Mouse (Mus musculus) midbrain, embryonic 14.5 days (tissue): Measurements from ENCODE around the gene Gm4869. TPM values are rescaled to one million over a fixed set of nuclear protein-coding genes. Genes with fewer than 3 reads are reported as not detected.
"Not testable (repeated sequence)": the region's sequence is repeated elsewhere in the genome, so short reads cannot be mapped to it uniquely, and the experiment has no call there.

ENCODE experiments used
- ATAC-seq: fragments of 200-750 bp; cut with Nextera tagmentation; 2 replicates; pipeline ENCODE4 v1.8.0; 2017; ENCODE audit warnings: moderate number of reproducible peaks, moderate library complexity; ENCODE audit not compliant: low FRiP score, low TSS enrichment
- DNase-seq: peaks from one replicate; pipeline ENCODE4 v3.0.0-alpha.2; 2015
- H3K27ac ChIP-seq: fragments of 300-500 bp; sonication (generic); replicated peaks from 2 replicates; pipeline ENCODE4 v1.5.1; 2014; ENCODE audit warnings: mild to moderate bottlenecking, low read depth, low read length, moderate library complexity
- H3K27me3 ChIP-seq: fragments of 300-500 bp; sonication (generic); 2 replicates; pipeline ENCODE4 v1.6.1; 2014; ENCODE audit warnings: low read length, control low read depth, mixed read lengths; ENCODE audit not compliant: control insufficient read depth, insufficient read depth
- H3K36me3 ChIP-seq: fragments of 300-500 bp; sonication (generic); 2 replicates; pipeline ENCODE4 v1.6.1; 2014; ENCODE audit warnings: low read length, control low read depth; ENCODE audit not compliant: control insufficient read depth, insufficient read depth
- H3K4me1 ChIP-seq: fragments of 300-500 bp; sonication (generic); 2 replicates; pipeline ENCODE4 v1.6.1; 2014; ENCODE audit warnings: mild to moderate bottlenecking, antibody characterized with exemption, low read length, control low read depth; ENCODE audit not compliant: control insufficient read depth, insufficient read depth
- H3K4me2 ChIP-seq: fragments of 300-500 bp; sonication (generic); 2 replicates; pipeline ENCODE4 v1.6.1; 2014; ENCODE audit warnings: mild to moderate bottlenecking, low read length, moderate library complexity
- H3K4me3 ChIP-seq: fragments of 300-500 bp; sonication (generic); replicated peaks from 2 replicates; pipeline ENCODE4 v1.5.1; 2014; ENCODE audit warnings: low read depth, low read length
- H3K9ac ChIP-seq: fragments of 300-500 bp; sonication (generic); replicated peaks from 2 replicates; pipeline ENCODE4 v1.6.1; 2014; ENCODE audit warnings: mild to moderate bottlenecking, low read length, moderate library complexity
- H3K9me3 ChIP-seq: fragments of 300-500 bp; sonication (generic); 2 replicates; pipeline ENCODE4 v1.6.1; 2016; ENCODE audit warnings: low read length, control low read depth, mixed read lengths; ENCODE audit not compliant: control insufficient read depth
- WGBS: fragments of 180-500 bp; shearing (Covaris S2); extraction: QIAGEN DNeasy Blood & Tissue Kit; methylation state at CpG from one replicate; pipeline ENCODE4 v1.1.7; 2014; 5-methylcytosine and 5-hydroxymethylcytosine counted together
- polyA plus RNA-seq: library from polyadenylated mRNA; unstranded; fragments of >200 nt; fragmentation: Nextera tagmentation; extraction: Ambion mirVana; gene quantifications from 2 replicates; pipeline ENCODE4 v1.2.1, GENCODE M21; 2014

The Gm4869 gene
- polyA plus RNA-seq, 1 experiment from 2014 or later = not detected

DNA sequence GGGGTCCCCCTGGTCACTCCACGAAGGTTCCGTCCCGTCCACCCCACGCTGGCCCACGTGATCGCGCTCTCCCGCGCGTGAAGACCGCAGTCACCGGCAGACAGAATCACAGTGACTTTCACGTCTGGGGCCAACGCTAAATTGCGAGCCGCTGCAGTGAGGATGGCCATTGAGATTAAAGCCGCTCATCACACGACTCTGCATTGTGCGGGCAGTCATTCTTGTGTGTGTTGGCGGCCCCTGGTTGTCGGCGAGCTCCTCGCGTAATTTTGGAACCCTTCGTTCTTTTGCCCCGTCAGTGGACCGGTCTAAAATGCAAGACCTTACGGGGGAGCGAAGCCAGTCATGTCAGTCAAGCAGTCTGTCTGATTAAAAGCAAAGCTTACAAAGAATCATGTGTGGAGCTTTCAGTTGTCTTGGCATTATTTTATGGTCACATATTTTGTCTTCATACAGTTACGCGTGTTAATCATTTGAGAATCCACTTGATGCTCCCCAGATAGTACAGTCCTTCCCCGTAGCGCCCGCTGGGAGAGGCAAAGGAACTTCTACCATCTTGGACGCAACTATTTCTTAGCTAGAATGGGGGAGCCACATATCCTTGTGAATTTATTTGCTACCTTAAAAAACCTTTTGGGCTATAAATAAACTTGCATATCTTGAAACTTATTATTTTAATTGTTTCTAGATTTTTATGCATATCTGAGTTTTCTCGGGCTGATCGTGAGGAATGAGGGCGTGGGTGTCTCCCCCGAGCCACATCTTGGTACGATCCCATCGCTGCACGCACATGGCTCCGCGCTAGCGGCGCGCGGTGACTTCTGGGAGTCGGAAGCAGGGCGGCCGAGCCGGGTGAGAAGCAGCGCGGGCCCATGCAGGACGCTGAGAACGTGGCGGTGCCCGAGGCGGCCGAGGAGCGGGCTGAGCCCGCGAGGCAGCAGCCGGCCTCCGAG lies 26.7 kb upstream of the Gm4869 start, which contains the start of gene Eif3b:
Gene Eif3b, plus strand, starts transcription at position 840 of the 953 bp plus-strand sequence.
- peak within 1 kb of the TSS; percentile 92 for H3K9ac ChIP-seq
- H3K4me1 ChIP-seq = peaks cover 19% of the 10 kb centered on the region
- H3K36me3 ChIP-seq = peaks cover 7% of the 10 kb centered on the region
- H3K27ac ChIP-seq = peak within 1 kb of the TSS; percentile 88
- under 1% methylated on average over 65 of the region's 65 CpGs for WGBS
- H3K9me3 ChIP-seq = no peaks in the 10 kb centered on the region
- H3K4me3 ChIP-seq = peak within 1 kb of the TSS; percentile 100
- peak; percentile 91 for ATAC-seq
- peak; percentile 96 for DNase-seq
- no peaks in the 10 kb centered on the region for H3K27me3 ChIP-seq
- peak within 1 kb of the TSS; percentile 91 for H3K4me2 ChIP-seq

DNA sequence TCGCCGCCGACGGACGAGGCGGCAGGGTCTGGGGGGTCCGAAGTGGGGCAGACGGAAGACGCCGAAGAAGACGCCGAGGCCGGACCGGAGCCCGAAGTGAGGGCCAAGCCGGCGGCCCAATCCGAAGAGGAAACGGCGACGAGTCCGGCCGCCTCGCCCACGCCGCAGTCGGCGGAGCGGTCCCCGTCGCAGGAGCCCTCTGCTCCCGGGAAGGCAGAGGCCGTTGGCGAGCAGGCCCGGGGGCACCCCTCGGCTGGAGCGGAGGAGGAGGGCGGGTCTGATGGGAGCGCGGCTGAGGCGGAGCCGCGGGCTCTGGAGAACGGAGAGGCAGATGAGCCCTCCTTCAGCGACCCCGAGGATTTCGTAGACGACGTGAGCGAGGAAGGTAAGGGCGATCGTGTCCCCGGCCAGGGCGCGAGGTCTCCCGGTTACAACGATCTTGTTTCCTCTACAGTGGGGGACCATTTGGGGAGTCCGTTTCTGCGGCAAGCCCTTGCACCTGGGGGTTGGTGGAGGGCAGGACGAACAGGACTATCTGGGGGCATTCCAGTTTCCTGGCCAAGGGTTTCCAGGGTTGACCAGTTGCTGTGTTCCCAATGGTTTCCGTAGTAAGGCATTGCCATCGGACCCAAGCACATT lies 25.9 kb upstream of the Gm4869 start:
- no peak for DNase-seq
- Histone ChIP-seq H3K27ac (peak overlapping the region; percentile 88), H3K4me2 (peak overlapping the region; percentile 91), H3K36me3 (peaks cover 7% of the 10 kb centered on the region), H3K27me3 (no peaks in the 10 kb centered on the region), H3K9me3 (no peaks in the 10 kb centered on the region), H3K4me3 (peak overlapping the region; percentile 100), H3K4me1 (peaks cover 19% of the 10 kb centered on the region), H3K9ac (peak overlapping the region; percentile 92)
- WGBS = under 1% methylated on average over 62 of the region's 62 CpGs
- peak; percentile 38; the same call in 1 of the 2 replicates for ATAC-seq

DNA sequence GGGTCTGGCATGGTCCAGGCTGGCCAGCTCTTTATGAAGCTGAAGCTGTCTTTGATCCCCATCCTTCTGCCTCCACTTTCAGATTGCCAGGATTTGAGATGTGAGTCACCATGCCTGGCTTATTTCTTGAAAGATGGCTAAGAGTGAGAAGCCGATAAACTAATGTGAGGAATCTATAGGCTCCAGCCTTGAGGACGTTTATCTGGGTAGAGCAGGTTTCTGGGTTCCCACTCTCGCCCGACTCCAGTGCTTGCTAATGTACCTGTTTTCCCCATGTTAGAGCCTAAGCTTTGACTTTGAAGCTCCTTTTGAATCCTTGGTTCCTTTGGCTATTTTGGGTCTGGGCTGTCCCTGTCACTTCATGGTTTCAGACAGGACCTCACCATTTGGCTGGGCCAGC lies 24.8 kb upstream of the Gm4869 start:
- Histone ChIP-seq H3K4me1 (peaks cover 19% of the 10 kb centered on the region), H3K4me2 (peak overlapping the region; percentile 91), H3K27ac (no peak overlapping the region), H3K4me3 (peak overlapping the region; percentile 100), H3K36me3 (peaks cover 7% of the 10 kb centered on the region), H3K9ac (peak overlapping the region; percentile 92; the same call in 1 of the 2 replicates), H3K9me3 (no peaks in the 10 kb centered on the region), H3K27me3 (no peaks in the 10 kb centered on the region)
- DNase-seq = no peak
- ATAC-seq = no peak
- 78% methylated on average over 4 of the region's 4 CpGs for WGBS

DNA sequence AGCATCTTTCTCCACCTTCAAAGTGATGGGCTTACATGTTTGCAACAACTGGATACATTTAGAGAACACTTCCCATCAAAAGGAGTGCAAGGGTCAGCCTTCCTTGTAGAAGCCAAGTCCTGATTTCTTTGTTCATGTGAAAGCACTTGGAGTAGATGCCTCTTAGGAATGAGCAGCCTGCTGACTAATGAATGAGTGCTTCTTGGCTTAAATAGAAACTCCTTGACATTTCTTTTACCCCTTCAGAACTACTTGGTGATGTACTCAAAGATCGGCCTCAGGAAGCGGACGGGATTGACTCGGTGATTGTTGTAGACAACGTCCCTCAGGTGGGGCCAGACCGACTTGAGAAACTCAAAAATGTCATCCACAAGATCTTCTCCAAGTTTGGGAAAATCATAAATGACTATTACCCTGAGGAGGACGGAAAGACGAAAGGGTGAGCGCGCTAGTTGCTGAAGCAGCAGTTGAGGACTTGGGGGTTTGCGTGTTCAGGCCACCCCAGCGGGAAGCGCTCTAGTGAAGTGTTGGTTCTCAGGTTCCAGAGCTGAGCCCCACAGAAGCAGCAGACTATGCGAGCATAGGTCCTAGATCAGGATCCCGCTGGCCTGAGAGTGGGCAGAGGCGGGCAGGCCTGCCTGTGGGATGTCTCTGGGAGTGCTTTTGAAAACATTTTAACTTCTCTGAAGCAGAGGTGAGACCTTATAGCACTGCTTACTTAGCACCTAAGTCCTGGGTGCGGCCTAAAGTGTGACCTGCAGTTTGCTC lies 20.2 kb upstream of the Gm4869 start:
- DNase-seq (no peak), ATAC-seq (no peak)
- H3K27me3 ChIP-seq = no peaks in the 10 kb centered on the region
- H3K4me1 ChIP-seq = peaks cover 15% of the 10 kb centered on the region
- H3K4me3 ChIP-seq = no peak overlapping the region
- 96% methylated on average over 17 of the region's 17 CpGs for WGBS
- H3K9me3 ChIP-seq = no peaks in the 10 kb centered on the region
- peaks cover 48% of the 10 kb centered on the region for H3K36me3 ChIP-seq
- H3K27ac ChIP-seq = no peak overlapping the region
- no peak overlapping the region for H3K4me2 ChIP-seq
- no peak overlapping the region for H3K9ac ChIP-seq

DNA sequence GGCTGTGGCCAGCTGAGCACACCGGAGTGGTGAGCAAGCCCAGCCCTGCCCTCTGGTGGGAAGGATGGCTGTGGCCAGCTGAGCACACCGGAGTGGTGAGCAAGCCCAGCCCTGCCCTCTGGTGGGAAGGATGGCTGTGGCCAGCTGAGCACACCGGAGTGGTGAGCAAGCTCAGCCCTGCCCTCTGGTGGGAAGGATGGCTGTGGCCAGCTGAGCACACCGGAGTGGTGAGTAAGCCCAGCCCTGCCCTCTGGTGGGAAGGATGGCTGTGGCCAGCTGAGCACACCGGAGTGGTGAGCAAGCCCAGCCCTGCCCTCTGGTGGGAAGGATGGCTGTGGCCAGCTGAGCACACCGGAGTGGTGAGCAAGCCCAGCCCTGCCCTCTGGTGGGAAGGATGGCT lies 6.3 kb upstream of the Gm4869 start:
- H3K4me2 ChIP-seq, H3K27ac ChIP-seq, H3K27me3 ChIP-seq, H3K4me1 ChIP-seq, DNase-seq, H3K9ac ChIP-seq, H3K9me3 ChIP-seq, ATAC-seq, H3K4me3 ChIP-seq: not testable (repeated sequence)
- WGBS = 100% methylated on average over 1 of the region's 6 CpGs
- H3K36me3 ChIP-seq = peaks cover 86% of the 10 kb centered on the region

DNA sequence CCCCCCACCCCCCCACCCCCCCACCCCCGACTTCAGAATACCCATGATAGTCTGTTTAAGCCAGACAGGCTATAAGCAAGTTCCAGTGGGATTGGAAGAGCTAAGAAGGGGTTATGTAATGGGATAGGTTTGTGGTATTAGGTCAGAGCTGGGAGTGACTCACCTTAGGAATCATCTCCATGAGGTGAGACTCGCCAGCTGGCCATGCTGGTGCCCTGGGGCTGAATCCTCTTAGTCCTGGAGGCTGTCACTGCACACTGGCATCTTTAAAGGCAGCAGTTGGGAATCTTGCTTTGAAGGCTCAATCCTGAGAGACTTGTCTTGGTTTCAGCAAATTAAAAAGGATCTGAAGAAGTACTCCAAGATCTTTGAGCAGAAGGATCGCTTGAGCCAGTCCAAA lies 4.0 kb upstream of the Gm4869 start:
- no peak overlapping the region for H3K27ac ChIP-seq
- no peak for ATAC-seq

DNA sequence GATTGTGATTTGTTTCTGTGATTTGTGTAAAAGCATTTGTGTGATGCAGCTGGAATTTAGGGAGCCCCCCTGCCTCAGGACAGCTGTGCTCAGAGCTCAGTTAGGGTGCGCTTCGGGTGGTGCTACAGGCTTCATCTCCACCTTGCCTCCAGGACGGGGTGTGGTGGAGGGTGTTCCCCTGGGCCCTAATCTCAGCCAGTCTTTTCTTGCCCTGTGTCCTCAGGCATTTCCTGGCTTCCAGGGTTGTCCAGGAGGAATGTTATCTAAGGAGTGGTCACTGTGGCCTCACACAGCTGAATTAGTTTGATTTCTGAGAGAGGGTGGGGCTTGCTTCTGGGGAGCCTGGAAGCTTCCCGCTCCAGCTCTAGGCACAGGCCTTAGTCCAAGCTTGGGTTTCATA lies 1.4 kb upstream of the Gm4869 start:
- WGBS = 91% methylated on average over 4 of the region's 4 CpGs
- Histone ChIP-seq H3K36me3 (peaks cover 60% of the 10 kb centered on the region), H3K9ac (no peak overlapping the region)

More for the DNA sequence above, 4.0 kb upstream of the Gm4869 start:
- Histone ChIP-seq H3K36me3 (peaks cover 82% of the 10 kb centered on the region), H3K27me3 (no peaks in the 10 kb centered on the region), H3K4me2 (no peak overlapping the region), H3K9me3 (no peaks in the 10 kb centered on the region), H3K9ac (no peak overlapping the region), H3K4me3 (no peak overlapping the region), H3K4me1 (no peaks in the 10 kb centered on the region)
- WGBS = 92% methylated on average over 3 of the region's 3 CpGs
- DNase-seq = no peak

DNA sequence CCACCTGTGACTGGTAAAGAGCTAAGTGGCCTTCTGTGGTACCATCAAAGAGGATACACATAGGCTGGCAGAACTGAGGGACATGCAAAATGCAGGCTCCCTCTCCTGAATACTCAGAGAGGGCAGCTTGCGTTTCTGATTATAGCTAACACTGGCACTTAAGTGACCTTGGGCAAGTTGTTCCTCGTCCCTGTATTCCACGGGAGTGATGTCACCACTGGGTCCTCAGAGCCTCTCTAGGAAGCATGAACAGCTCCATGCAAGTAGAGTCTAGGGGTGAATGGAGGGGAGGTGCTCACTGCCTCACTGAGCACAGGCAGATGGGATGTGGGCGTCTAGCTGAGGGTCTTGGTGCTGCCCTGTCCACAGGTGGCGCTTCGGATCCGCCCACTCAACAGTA lies 609 bp downstream of the Gm4869 start:
- H3K27me3 ChIP-seq = no peaks in the 10 kb centered on the region
- H3K36me3 ChIP-seq = peaks cover 44% of the 10 kb centered on the region
- H3K4me1 ChIP-seq = no peaks in the 10 kb centered on the region
- no peaks in the 10 kb centered on the region for H3K9me3 ChIP-seq
- ATAC-seq (no peak), DNase-seq (no peak)
- H3K27ac ChIP-seq = no peak overlapping the region
- no peak overlapping the region for H3K9ac ChIP-seq
- H3K4me2 ChIP-seq = no peak overlapping the region
- 79% methylated on average over 7 of the region's 7 CpGs for WGBS
- H3K4me3 ChIP-seq = no peak overlapping the region

More for the DNA sequence above, 1.4 kb upstream of the Gm4869 start:
- Histone ChIP-seq H3K27ac (no peak overlapping the region), H3K9me3 (no peaks in the 10 kb centered on the region), H3K4me1 (no peaks in the 10 kb centered on the region), H3K4me2 (no peak overlapping the region), H3K4me3 (no peak overlapping the region), H3K27me3 (no peaks in the 10 kb centered on the region)
- no peak for DNase-seq
- no peak for ATAC-seq
